In the genomic region with DNA sequence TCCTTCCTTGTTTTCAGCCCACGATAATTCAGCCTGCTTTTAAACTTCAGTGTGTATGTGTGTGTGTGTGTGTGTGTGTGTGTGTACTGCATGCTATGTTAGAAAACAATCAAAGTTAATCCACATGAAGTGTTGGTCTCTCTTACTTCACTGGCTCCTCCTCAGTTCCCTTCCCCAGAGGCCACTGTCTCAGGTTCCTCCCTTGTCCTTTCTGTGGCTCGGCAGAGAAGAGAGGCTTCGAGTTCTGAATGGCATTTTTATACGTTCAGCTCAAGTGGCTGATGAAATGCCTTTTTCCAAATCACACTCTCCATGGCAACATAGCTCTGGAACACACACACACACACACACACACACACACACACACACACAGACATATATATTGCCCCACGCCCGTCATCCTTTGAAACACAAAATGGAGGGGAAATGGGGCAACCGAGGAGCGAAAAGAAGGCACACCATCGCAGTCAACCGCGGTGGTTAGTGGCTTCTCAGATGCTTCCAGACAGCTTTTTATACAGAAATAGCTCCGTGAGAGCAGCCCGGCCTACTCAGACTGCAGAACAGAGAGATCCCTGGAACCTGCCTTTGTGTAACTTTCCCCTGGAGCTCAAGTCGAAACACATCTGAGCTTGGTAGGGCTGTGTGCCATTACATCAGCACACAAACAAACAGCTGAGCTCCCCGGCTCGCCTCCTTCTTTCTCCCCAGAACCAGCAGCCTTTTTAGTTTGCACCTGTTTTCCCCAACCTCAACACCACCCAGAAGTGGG, we compare ENCODE assay signal across 8 mouse cellular contexts. TPM values are rescaled to one million over a fixed set of nuclear protein-coding genes. Genes with fewer than 3 reads are reported as not detected.
DNase-seq lines count a peak whose midpoint lies in the region; ATAC-seq and TF ChIP-seq lines count a peak whose summit lies in the region.

No protein-coding gene starts in this region.

- H3K36me3 ChIP-seq in limb, embryonic 13.5 days: no peaks in the 10 kb centered on the region

- WGBS in limb, embryonic 13.5 days: 60% methylated on average over 16 of the region's 16 CpGs

- peak; percentile 67 for ATAC-seq in limb, embryonic 13.5 days (ENCODE audit: low FRiP score, low read depth)
- 0 out of 2 replicates have a peak, but pooled peaks have one; percentile 24 for ATAC-seq in neutrophil, adult 5-6 weeks (ENCODE audit: extremely low read depth, insufficient number of reproducible peaks, low FRiP score, poor library complexity, severe bottlenecking)

- no peak for TF ChIP-seq CTCF in gastrocnemius, adult 2 months (IDR thresholded peaks at IDR 0.05)

- H3K9ac ChIP-seq in limb, embryonic 13.5 days: no peak overlapping the region

- H3K4me3 ChIP-seq in gastrocnemius, adult 2 months: no peak overlapping the region
- no peak overlapping the region for H3K4me3 ChIP-seq in limb, embryonic 13.5 days

- no peaks in the 10 kb centered on the region for H3K27me3 ChIP-seq in limb, embryonic 13.5 days

- intact Hi-C loops in gastrocnemius, adult 2 months (cut with DNase I): no loop called here

- H3K4me2 ChIP-seq in limb, embryonic 13.5 days (replicated peaks): no peak overlapping the region

- no peak for DNase-seq in gastrocnemius, adult 2 months
- DNase-seq in gastrocnemius, postnatal 25 days: no peak
- peak; percentile 46 for DNase-seq in CD4-positive helper T cell, adult 2 months (ENCODE audit: low read depth, low spot score)
- DNase-seq in frontal cortex, postnatal 36 days (ENCODE audit: low spot score in 2 of 2): peak; percentile 61 to 71
- no peak for DNase-seq in gastrocnemius, postnatal 4 days (ENCODE audit: low spot score in 2 of 2)
- DNase-seq in gastrocnemius, adult 8-10 months (ENCODE audit: low spot score in 2 of 2): no peak

- no peaks in the 10 kb centered on the region for H3K9me3 ChIP-seq in limb, embryonic 13.5 days

- H3K27ac ChIP-seq in gastrocnemius, adult 2 months: peak overlapping the region; percentile 85
- peak overlapping the region; percentile 40; the same call in 1 of the 2 replicates for H3K27ac ChIP-seq in limb, embryonic 13.5 days

- H3K4me1 ChIP-seq in limb, embryonic 13.5 days: peaks cover 19% of the 10 kb centered on the region

RNA-seq across cellular contexts. Expression of gene Mcur1, which starts 34.4 kb away (rescaled TPM):
- 10 to 100 TPM; 30.4 to 36.1 TPM for total RNA-seq in gastrocnemius, adult 2 months (2021)
- total RNA-seq in gastrocnemius, postnatal 25 days (2021): 10 to 100 TPM; 26.5 to 28.7 TPM
- 16.7 and 17.0 TPM in 2 replicates for polyA plus RNA-seq in limb, embryonic 13.5 days (2015; fragmentation: Nextera tagmentation; extraction: Ambion mirVana)
- 24.2 and 32.5 TPM in 2 replicates for total RNA-seq in neutrophil, adult 5-6 weeks (2017)
- total RNA-seq in gastrocnemius, postnatal 4 days (2021): 10 to 100 TPM; 21.0 to 23.5 TPM
- 10 to 100 TPM; 25.5 to 34.6 (median 30.2) TPM for total RNA-seq in gastrocnemius, adult 8-10 months (2022)

RNA-seq across cellular contexts. Expression of gene Ranbp9, which starts 44.5 kb away (rescaled TPM):
- total RNA-seq in gastrocnemius, adult 2 months (2021): 10 to 100 TPM; 48.6 to 51.2 TPM
- total RNA-seq in gastrocnemius, postnatal 25 days (2021): 10 to 100 TPM; 34.0 to 38.1 TPM
- polyA plus RNA-seq in limb, embryonic 13.5 days (2015; fragmentation: Nextera tagmentation; extraction: Ambion mirVana): 8.8 and 10.3 TPM in 2 replicates
- total RNA-seq in neutrophil, adult 5-6 weeks (2017): 94.4 and 100 TPM in 2 replicates
- 10 to 100 TPM; 46.3 to 54.3 TPM for total RNA-seq in gastrocnemius, postnatal 4 days (2021)
- total RNA-seq in gastrocnemius, adult 8-10 months (2022): 10 to 100 TPM; 38.0 to 44.9 (median 43.3) TPM

Comparison
In these comparisons a context has a peak if more than half of its experiments do, and no peak if none do; other contexts are left out.
1. DNase-seq: peak in CD4-positive helper T cell, adult 2 months (single experiment) and frontal cortex, postnatal 36 days (2 of 2); none in gastrocnemius, adult 2 months (single experiment), gastrocnemius, postnatal 25 days (single experiment), gastrocnemius, postnatal 4 days (0 of 2) and gastrocnemius, adult 8-10 months (0 of 2).